Mouse (Mus musculus) liver, embryonic 11.5 days (tissue): ENCODE measurements around the gene Dgkd. TPM values are rescaled to one million over a fixed set of nuclear protein-coding genes. Genes with fewer than 3 reads are reported as not detected.

Source experiments
- ATAC-seq: fragments of 200-750 bp; cut with Nextera tagmentation; replicated peaks from 2 replicates; pipeline ENCODE4 v1.8.0; 2017; ENCODE audit warnings: moderate number of reproducible peaks, mild to moderate bottlenecking, moderate TSS enrichment, moderate library complexity; ENCODE audit not compliant: low FRiP score
- DNase-seq: peaks from one replicate; pipeline ENCODE4 v3.0.0-alpha.2; 2017; ENCODE audit warnings: low spot score
- H3K27ac ChIP-seq: fragments of 300-500 bp; sonication (generic); 2 replicates; pipeline ENCODE4 v1.5.1; 2014; ENCODE audit warnings: mild to moderate bottlenecking, low read depth, low read length, control low read depth
- H3K27me3 ChIP-seq: fragments of 300-500 bp; sonication (generic); replicated peaks from 2 replicates; pipeline ENCODE4 v1.6.1; 2014; ENCODE audit warnings: low read length, mixed read lengths; ENCODE audit not compliant: control insufficient read depth, insufficient read depth
- H3K36me3 ChIP-seq: fragments of 300-500 bp; sonication (generic); 2 replicates; pipeline ENCODE4 v1.6.1; 2014; ENCODE audit warnings: mild to moderate bottlenecking, low read length, moderate library complexity, mixed read lengths; ENCODE audit not compliant: control insufficient read depth, insufficient read depth
- H3K4me1 ChIP-seq: fragments of 300-500 bp; sonication (generic); replicated peaks from 2 replicates; pipeline ENCODE4 v1.6.1; 2014; ENCODE audit warnings: low read length, mixed read lengths; ENCODE audit not compliant: control insufficient read depth, insufficient read depth
- H3K4me2 ChIP-seq: fragments of 300-500 bp; sonication (generic); 2 replicates; pipeline ENCODE4 v1.6.1; 2014; ENCODE audit warnings: mild to moderate bottlenecking, control low read depth, moderate library complexity
- H3K4me3 ChIP-seq: fragments of 300-500 bp; sonication (generic); 2 replicates; pipeline ENCODE4 v1.5.1; 2014; ENCODE audit warnings: low read depth, low read length, control low read depth
- H3K9ac ChIP-seq: fragments of 300-500 bp; sonication (generic); 2 replicates; pipeline ENCODE4 v1.6.1; 2014; ENCODE audit warnings: low read depth, low read length, control low read depth
- H3K9me3 ChIP-seq: fragments of 300-500 bp; sonication (generic); 2 replicates; pipeline ENCODE4 v1.6.1; 2016; ENCODE audit warnings: low read length, inconsistent platforms, mixed read lengths; ENCODE audit not compliant: control insufficient read depth
- WGBS: fragments of 180-500 bp; shearing (Covaris S2); extraction: QIAGEN DNeasy Blood & Tissue Kit; methylation state at CpG from one replicate; pipeline ENCODE4 v1.1.7; 2014; 5-methylcytosine and 5-hydroxymethylcytosine counted together
- polyA plus RNA-seq: library from polyadenylated mRNA; unstranded; fragments of >200 nt; fragmentation: Nextera tagmentation; extraction: Ambion mirVana; gene quantifications from 2 replicates; pipeline ENCODE4 v1.2.1, GENCODE M21; 2014

The Dgkd gene
- 33.5 and 33.7 TPM in 2 replicates for polyA plus RNA-seq

- Histone ChIP-seq H3K27ac (peak within 1 kb of the TSS; percentile 64), H3K4me2 (peak within 1 kb of the TSS; percentile 98), H3K9ac (peak within 1 kb of the TSS; percentile 94), H3K9me3 (no peaks in the 10 kb centered on the region), H3K4me3 (peak within 1 kb of the TSS; percentile 98), H3K36me3 (no peaks in the 10 kb centered on the region), H3K4me1 (peaks cover 23% of the 10 kb centered on the region), H3K27me3 (no peaks in the 10 kb centered on the region)
- WGBS = 1% methylated on average over 54 of the region's 74 CpGs
- ATAC-seq = peak; percentile 95
- peak; percentile 86 for DNase-seq
These were observed at the start of gene Dgkd for GRCm38 (mm10) chr1:87852892-87853600. Dgkd (plus strand) TSS chr1:87853287.

GRCm38 (mm10) chr1:87803576-87803975 is 49.5 kb upstream of the Dgkd start, which contains the start of gene Sag:
Sag (plus strand) TSS chr1:87803680.
- DNase-seq (no peak), ATAC-seq (no peak)
- H3K27me3 ChIP-seq = no peaks in the 10 kb centered on the region
- H3K36me3 ChIP-seq = no peaks in the 10 kb centered on the region
- H3K4me2 ChIP-seq = no peak within 1 kb of the TSS
- no peak within 1 kb of the TSS for H3K4me3 ChIP-seq
- 66% methylated on average over 6 of the region's 6 CpGs for WGBS
- no peaks in the 10 kb centered on the region for H3K9me3 ChIP-seq
- H3K4me1 ChIP-seq = peaks cover 12% of the 10 kb centered on the region
- no peak within 1 kb of the TSS for H3K9ac ChIP-seq
- no peak within 1 kb of the TSS for H3K27ac ChIP-seq

- Histone ChIP-seq H3K4me1 (peaks cover 12% of the 10 kb centered on the region), H3K9me3 (no peaks in the 10 kb centered on the region), H3K27ac (no peak overlapping the region), H3K27me3 (no peaks in the 10 kb centered on the region), H3K36me3 (no peaks in the 10 kb centered on the region), H3K9ac (no peak overlapping the region), H3K4me2 (no peak overlapping the region), H3K4me3 (no peak overlapping the region)
- 80% methylated on average over 1 of the region's 1 CpGs for WGBS
- peak; percentile 62; the same call in 1 of the 2 replicates for ATAC-seq
- no peak for DNase-seq
These were observed 45.3 kb upstream of the Dgkd start for GRCm38 (mm10) chr1:87807751-87808150.

GRCm38 (mm10) chr1:87811391-87811790 is 41.7 kb upstream of the Dgkd start:
- WGBS = 83% methylated on average over 7 of the region's 7 CpGs
- no peak overlapping the region for H3K4me3 ChIP-seq
- no peaks in the 10 kb centered on the region for H3K27me3 ChIP-seq
- no peaks in the 10 kb centered on the region for H3K36me3 ChIP-seq
- ATAC-seq = no peak
- H3K4me2 ChIP-seq = no peak overlapping the region
- no peak overlapping the region for H3K9ac ChIP-seq
- no peak overlapping the region for H3K27ac ChIP-seq
- no peaks in the 10 kb centered on the region for H3K9me3 ChIP-seq
- no peak for DNase-seq
- H3K4me1 ChIP-seq = peaks cover 8% of the 10 kb centered on the region; the same call in 1 of the 2 replicates

- Histone ChIP-seq H3K27ac (no peak overlapping the region), H3K27me3 (no peaks in the 10 kb centered on the region), H3K4me2 (no peak overlapping the region), H3K9ac (no peak overlapping the region), H3K4me3 (no peak overlapping the region), H3K9me3 (no peaks in the 10 kb centered on the region), H3K4me1 (0 out of 2 replicates have a peak, but pooled peaks cover 4% of the 10 kb centered on the region), H3K36me3 (no peaks in the 10 kb centered on the region)
- no peak for DNase-seq
- no peak for ATAC-seq
- 74% methylated on average over 10 of the region's 10 CpGs for WGBS
These were observed 41.0 kb upstream of the Dgkd start for GRCm38 (mm10) chr1:87812061-87812460.

- H3K4me2 ChIP-seq = no peak overlapping the region
- no peak for ATAC-seq
- H3K27ac ChIP-seq = no peak overlapping the region
- H3K36me3 ChIP-seq = no peaks in the 10 kb centered on the region
- no peak overlapping the region for H3K4me3 ChIP-seq
- H3K27me3 ChIP-seq = no peaks in the 10 kb centered on the region
- DNase-seq = no peak
- WGBS = 85% methylated on average over 6 of the region's 6 CpGs
- no peaks in the 10 kb centered on the region for H3K4me1 ChIP-seq
- H3K9me3 ChIP-seq = no peaks in the 10 kb centered on the region
- no peak overlapping the region for H3K9ac ChIP-seq
These were observed 39.9 kb upstream of the Dgkd start for GRCm38 (mm10) chr1:87813155-87813554.

- Histone ChIP-seq H3K4me2 (no peak overlapping the region), H3K27ac (no peak overlapping the region), H3K9me3 (no peaks in the 10 kb centered on the region), H3K4me3 (no peak overlapping the region), H3K4me1 (no peaks in the 10 kb centered on the region), H3K9ac (no peak overlapping the region), H3K27me3 (no peaks in the 10 kb centered on the region), H3K36me3 (no peaks in the 10 kb centered on the region)
- WGBS = 71% methylated on average over 7 of the region's 7 CpGs
- DNase-seq = no peak
- ATAC-seq = no peak
These were observed 39.4 kb upstream of the Dgkd start for GRCm38 (mm10) chr1:87813681-87814080.

- no peak overlapping the region for H3K4me3 ChIP-seq
- 81% methylated on average over 10 of the region's 10 CpGs for WGBS
- no peak overlapping the region for H3K9ac ChIP-seq
- DNase-seq = no peak
- no peaks in the 10 kb centered on the region for H3K9me3 ChIP-seq
- ATAC-seq = no peak
- peaks cover 7% of the 10 kb centered on the region; the same call in 1 of the 2 replicates for H3K4me1 ChIP-seq
- no peak overlapping the region for H3K27ac ChIP-seq
- no peak overlapping the region for H3K4me2 ChIP-seq
- H3K36me3 ChIP-seq = no peaks in the 10 kb centered on the region
- H3K27me3 ChIP-seq = no peaks in the 10 kb centered on the region
These were observed 28.6 kb upstream of the Dgkd start for GRCm38 (mm10) chr1:87824420-87824995.

- Histone ChIP-seq H3K4me1 (peaks cover 7% of the 10 kb centered on the region; the same call in 1 of the 2 replicates), H3K4me3 (no peak overlapping the region), H3K9ac (no peak overlapping the region), H3K36me3 (no peaks in the 10 kb centered on the region), H3K27ac (no peak overlapping the region), H3K9me3 (no peaks in the 10 kb centered on the region), H3K4me2 (no peak overlapping the region), H3K27me3 (no peaks in the 10 kb centered on the region)
- ATAC-seq = no peak
- no peak for DNase-seq
- WGBS = 85% methylated on average over 5 of the region's 5 CpGs
These were observed 27.8 kb upstream of the Dgkd start for GRCm38 (mm10) chr1:87825281-87825680.
